Mouse (Mus musculus) spleen, adult 2 months (tissue): ENCODE results near the gene Map3k15.
A peak's percentile ranks its signal among the peaks of the same experiment; 100 is the strongest.

Experiments used
- CTCF ChIP-seq: fragments of 200-500 bp; IDR thresholded peaks from 2 replicates; pipeline ENCODE4 v1.5.1; 2011; ENCODE audit warnings: mild to moderate bottlenecking, inconsistent platforms; ENCODE audit not compliant: insufficient read depth, insufficient read length, insufficient replicate concordance; ENCODE audit errors: extremely low read depth
- POLR2A ChIP-seq: fragments of 200-500 bp; IDR thresholded peaks from 2 replicates; pipeline ENCODE4 v1.6.1; 2011; ENCODE audit warnings: low read depth, low read length, inconsistent platforms

DNA sequence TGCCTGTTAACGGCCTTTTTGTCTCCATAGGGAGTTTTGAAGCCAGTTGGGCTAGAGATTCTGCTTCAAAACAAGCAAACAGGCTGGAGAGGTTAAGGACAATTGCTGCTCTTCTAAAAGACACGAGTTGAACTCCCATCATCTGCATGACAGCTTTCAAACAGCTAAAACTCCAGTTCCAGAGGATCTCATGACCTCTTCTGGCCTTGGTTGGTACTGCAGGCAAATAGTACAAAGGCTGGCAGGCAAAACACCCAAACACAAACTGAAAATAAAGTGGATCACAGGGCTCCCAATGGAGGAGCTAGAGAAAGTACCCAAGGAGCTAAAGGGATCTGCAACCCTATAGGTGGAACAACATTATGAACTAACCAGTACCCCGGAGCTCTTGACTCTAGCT lies 181.9 kb downstream of the Map3k15 start:
- TF ChIP-seq POLR2A, result no peak
- peak; percentile 28; the same call in 1 of the 2 replicates for TF ChIP-seq CTCF
